Mouse (Mus musculus) neural tube, embryonic 10.5 days (tissue): ENCODE data around the gene Sema5b.
"Not testable (repeated sequence)": the region's sequence is repeated elsewhere in the genome, so short reads cannot be mapped to it uniquely, and the experiment has no call there.

Experiments
- DNase-seq: peaks from one replicate; pipeline ENCODE4 v3.0.0-alpha.2; 2017; ENCODE audit warnings: low spot score; ENCODE audit errors: extremely low spot score

Gene Sema5b

DNA sequence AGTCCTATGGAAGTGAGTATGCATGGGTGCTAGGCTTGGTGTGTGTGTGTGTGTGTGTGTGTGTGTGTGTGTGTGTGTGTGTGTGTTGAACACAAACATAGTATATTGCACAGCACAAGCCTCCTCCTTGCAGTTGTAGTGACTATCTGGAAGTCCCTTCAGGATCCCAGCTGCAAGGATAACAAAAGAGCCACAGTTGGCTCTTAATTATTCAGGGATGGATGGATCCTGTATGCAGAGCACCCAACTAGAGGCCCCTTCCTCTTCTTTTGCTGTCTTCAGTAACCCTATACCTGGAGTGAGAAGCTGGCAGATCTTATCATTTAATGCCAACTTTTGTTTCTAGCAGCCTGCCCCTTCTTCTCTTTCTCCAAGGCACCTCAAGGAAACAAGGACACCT is 7.0 kb downstream of the Sema5b start:
- no peak for DNase-seq

DNA sequence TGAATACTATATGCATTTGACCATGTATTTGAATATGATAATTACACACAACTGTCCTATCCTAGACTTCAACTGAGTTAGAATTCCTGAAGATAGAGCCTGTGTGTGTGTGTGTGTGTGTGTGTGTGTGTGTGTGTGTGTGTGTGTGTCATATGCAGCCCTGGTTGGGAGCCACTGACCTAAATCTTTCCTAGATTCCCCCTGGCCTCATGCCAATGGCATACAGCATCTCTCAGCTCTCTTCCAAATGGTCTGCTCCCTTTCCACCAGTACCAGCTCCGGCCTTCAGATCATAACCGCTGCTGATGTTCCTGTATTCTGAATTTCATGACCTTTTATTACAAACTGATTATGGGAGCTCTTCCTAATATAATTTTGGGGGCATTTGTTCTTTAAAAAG is 8.4 kb downstream of the Sema5b start:
- DNase-seq: no peak

DNA sequence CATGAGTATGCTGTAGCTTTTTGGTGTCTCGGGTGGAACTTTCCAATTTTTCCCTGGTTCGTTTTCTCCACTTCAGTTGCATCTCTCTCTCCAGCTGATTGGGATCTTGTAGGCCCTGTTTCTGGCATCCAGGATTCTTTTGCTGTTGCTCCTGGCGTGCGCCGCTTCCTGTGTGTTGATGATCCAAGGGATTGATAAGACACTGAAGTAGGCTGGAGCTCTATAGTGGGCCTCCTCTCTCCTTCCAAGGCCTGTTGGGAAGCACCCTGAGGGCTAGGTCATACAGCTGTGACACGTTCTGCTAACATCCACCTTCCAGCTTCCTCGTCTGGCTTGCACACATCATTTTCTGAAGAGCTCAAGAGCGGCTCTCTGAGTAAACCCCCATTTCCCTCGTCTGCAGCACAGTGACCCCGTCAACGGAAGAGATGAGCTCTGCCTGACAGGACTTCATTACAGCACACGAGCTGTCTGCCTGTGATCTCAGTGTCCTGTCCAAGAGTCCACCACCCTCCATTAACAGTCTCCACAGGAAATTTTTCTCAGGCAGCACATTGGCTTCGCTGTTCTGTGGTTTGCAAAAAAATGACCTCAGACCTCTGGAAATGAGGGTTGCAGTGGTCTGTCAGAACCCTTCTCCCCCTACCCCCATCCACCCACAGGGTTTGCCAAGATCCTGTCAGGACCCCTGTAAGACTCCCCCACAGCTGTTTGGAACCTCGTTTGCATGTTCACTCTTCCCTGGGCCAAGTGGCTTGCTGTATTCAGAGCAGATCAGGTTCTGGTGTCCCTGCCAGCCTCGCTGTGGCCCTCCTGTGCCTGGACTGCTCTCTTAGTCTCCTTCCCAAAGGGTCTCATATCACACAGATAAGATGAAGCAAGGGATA is 14.9 kb downstream of the Sema5b start:
- DNase-seq: no peak

DNA sequence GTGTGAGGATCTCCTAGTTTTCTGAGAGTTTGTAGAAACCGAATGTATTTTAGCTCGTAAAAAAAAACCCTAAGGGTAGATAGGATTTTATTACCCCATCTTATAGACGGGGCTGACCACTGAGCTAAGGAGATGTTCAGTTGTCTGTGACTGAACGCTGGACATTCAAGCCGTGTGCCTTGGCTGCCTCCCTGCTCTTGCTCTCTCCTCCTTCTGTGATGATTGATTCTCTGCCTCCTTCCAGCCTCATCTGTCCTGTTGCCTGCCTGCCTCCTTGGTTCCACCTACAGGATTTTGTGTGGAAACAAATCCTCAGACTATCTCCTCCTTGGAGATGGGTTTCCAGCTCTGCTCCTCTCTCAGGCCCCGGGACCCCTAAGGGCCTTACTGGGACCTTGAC is 16.1 kb downstream of the Sema5b start:
- no peak for DNase-seq

DNA sequence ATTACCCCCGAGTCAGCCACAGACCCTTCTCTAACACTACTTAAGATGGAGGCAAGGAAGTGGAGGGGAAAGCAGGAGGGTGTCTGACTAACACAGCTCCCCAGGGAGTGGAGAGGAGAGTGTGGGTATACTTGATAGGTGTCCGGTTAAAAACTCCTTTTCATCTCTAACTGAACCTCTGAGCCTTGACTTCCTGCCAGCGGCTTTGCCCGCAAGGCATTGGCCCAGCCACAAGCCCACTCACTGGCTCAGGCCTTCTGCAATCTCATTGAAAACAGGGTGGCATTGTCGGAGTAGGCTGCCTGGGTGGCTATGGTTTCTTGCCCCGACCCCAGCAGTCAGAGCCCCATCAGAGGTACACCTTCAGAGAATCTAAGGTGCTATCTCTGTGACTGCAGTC is 20.6 kb downstream of the Sema5b start:
- DNase-seq: no peak

DNA sequence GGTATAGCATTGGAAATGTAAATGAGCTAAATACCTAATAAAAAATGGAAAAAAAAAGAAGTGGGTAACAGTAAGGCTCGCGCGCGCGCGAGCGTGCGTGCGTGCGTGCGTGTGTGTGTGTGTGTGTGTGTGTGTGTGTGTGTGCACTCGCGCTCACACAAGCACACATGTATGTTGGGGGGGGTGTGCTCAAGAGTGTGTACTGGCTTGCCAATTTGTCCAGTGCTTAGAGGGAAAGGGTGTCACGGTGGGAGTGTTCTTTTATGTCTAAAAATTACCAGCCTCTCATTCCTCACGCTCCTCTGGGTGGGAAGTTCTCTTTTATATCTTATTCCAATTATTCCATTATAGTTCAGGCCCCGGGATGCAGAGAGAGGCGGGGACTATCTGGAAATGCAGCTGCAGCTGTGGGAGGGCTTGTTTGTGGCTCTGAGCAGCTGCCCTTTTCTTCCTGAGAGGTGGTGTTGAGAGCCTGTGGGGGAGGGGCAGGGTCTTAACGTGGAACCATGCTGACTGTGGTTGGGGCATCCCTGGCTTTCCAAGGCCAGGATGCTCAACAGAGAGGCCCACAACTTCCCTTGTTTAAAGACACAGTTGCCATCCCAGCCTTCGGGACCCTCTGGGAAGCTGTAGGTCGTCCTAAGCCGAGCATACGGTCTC is 23.4 kb downstream of the Sema5b start:
- DNase-seq: peak; percentile 49

DNA sequence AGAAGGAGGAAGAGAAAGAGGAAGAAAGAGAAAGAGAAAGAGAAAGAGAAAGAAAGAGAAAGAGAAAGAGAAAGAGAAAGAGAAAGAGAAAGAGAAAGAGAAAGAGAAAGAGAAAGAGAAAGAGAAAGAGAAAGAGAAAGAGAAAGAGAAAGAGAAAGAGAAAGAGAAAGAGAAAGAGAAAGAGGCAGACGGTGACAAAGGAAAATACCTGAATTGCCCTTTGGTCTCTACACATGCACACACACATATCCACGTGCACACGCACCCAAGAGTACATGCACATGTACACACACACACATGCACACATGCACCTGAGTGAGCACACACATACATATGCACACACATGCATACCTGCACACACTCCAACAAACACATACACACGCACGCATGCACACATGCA is 24.7 kb downstream of the Sema5b start:
- not testable (repeated sequence) for DNase-seq

DNA sequence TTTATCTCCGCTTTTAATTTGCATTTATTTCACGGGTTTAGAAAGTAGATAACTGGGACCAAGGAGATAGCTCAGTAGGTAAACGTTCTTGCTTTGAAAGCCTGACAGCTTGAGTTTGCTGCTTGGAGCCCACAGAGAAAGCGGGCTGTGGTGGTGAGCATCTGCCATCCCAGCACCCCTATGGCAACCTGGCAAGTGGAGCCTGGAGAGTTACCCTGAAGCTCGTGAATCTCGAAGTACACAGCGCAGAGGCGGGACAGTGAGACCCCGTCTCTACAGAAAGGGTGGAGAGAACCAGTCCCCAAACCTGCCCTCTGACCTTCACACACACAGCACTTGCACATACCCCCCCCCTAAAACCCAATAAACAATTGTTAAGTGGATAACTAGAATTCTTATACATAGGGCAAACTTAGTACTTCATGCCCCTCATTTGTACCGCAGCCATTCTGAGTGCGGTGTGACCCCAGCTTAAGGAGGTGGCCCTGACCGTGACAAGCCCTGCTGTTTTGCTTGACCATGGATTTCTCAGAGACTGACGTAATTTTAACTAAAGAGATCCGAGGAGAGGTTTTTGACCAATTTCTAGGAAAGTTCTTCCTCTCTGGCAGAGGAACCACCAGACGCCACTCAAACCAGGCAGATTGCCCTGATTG is 27.4 kb downstream of the Sema5b start:
- no peak for DNase-seq

DNA sequence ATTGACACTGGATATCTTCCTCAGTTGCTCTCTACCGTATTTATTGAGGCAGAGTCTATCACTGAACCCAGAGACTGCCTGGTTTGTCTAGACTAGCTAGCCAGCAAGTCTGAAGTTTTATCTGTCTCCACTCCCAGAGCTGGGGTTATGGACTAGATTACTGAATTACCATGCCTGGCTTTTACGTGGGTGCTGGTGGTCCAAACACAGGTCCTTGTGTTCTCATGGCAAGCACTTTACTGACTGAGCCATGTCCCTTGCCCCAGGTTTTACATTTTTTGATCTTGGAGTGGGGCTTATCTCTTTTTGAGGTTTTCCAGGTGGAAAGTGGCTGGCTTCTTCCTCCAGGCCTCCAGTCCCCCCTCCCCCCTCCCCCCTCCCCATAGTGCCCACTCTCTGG is 28.4 kb downstream of the Sema5b start:
- DNase-seq: no peak

DNA sequence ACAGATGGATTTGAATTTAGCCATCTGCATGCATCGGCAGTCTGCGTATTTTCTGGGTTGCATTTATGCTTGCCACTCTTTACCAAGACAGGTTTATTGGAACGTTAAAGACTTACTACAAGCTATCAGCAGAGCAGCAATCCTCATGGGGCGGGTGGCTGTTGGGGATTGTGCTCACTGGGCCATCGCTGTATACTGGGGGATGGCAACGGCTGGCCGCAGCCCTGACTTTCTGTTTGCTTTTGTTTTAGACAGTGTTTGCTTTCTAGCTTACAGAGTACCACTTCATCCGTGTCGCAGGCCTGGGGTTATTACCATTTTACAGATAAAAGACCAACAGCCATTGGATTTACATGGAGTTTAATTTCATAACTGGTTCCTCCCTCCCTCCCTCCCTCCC is 28.8 kb downstream of the Sema5b start:
- DNase-seq: no peak

DNA sequence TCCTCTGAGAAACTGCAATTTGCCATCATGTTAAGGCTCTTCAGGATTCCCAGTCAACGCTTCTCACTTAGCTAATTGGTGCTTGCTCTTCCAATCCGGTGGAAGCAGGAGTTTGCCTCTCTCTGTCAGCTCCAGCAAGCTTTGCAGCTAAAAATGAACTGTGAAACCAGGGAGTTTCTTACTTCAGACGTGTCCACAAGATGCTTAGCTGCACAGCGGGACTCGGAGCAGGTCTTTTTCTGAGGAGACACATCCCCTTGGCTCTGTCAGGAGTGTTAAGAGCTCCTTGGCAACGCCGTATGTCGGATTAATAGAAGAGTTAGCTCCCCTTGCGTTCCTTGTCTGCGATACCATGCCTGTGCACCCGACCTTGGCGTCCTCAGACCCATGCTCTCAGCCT is 29.7 kb downstream of the Sema5b start:
- no peak for DNase-seq

DNA sequence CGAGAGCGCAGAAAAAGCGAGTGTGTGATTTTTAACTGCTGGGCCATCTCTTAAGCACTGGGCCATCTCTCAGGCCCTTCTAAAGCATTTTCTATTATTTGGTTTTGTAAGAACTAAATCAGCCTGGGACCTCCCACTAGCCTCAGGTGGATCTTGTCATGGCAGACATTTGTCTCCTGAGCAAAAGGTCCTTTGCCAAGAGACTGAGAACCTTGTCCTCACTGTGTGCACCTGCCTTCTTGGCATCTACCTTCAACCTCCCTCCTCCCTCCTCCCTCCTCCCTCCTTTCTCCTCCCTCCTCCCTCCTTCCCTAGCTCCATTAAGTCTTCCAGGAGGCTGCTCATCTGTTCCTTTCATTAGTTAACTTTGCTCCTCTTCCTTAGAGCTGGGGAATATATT is 32.6 kb downstream of the Sema5b start:
- no peak for DNase-seq

DNA sequence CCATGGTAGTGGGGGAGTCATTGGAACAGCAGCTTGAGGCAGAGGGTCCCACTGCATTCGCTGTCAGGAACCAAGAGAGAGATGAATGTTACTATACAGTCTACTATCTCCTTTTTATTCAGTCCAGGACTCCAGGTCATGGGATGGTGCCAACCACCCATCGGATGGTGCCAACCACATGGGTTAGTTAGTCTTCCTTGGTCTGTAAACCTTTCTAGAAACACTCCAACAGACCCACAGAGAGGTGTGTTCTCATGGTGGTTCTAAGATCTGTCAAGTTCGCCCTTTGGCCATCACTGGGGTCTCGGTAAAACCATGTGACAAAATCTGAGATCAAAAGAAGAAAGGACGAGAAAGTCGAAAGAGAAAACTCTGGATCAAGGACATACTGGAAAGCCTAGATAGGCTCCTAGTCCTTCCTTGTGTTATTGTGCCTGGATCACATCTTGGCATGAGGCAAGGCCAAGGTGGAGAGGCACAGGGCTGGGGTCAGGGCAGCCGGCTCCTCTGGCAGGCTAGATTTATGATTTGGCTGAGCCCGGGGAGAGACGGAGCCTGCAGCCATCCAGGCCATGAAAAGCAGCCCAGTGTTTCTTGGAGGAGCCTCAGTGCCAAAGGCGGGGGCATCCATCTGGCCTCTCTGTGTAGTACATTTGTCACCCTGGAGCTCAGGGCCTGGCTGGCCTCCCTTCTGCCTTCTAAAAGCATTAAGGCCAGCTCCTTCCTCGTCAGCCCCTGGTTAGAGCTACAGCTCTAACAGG is 36.4 kb downstream of the Sema5b start:
- no peak for DNase-seq

DNA sequence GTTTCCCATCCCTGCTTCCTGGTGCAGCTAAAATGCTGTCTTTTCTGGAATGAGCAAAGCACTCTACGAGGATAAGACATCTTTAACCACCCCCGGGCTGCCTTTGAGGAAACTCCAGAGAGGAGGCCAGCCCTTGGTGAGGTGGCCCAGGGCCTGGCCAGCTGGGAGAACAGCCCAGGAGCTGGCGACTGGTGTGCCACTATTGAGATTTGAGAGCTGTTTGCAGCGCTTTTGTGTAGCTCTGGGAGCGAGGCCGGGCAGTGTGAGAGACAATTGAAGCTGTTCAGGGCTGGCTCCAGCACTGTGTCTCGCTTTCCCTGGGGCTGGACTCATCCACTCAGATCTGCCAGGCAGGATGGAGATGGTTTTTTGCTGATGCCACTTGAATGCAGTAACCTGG is 40.4 kb downstream of the Sema5b start:
- DNase-seq: no peak

DNA sequence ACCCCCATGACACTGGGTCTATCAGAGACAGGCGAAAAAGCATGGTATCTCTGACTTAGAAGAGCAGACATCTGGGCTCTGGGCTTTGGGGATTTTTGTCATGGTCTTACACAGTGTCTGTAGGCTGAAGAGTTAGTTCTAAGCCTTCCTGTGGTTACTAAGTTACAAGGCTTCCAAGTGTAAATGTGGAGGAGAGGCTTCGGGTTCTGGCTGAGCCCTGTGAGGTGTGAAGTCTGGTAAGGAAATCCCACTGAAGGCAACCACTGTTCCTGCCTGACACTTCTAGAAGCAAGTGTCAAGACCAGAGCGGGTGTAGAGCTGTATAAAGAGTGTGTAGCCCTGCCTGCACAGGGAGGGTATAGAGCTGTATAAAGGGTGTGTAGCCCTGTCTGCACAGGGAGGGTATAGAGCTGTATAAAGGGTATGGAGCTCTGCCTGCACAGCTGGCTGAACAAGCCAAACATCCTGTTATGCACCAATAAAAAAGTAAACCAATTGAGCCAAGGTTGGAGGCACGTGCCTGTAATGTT is 42.7 kb downstream of the Sema5b start:
- DNase-seq: no peak

DNA sequence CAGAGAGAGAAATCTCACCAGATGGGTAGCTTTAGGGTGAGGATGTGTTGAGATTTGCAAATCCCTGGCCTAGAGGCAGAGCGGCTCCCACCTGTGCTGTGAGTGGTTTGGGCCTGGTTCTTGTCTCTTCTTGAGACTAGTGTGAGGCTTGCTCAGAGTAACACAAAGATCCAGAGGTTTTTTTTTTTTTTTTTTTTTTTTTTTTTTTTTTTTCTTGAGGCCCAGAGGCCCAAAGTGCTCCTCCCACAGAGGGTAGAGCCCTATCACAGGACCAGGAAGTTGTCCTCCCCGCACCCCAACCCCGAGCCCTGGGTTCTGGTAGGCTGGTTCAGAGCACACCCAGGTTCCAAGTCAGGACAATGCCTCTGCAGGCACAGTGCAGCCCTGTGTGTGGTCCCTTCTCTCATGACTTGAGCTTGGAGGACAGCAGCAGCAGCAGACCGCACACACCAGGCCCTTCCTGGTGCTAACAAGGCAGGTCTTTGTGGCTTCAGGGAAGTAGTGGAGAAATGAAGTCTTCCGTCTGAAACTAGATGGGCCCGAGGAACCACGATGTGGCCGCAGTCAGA is 44.3 kb downstream of the Sema5b start:
- DNase-seq: no peak

DNA sequence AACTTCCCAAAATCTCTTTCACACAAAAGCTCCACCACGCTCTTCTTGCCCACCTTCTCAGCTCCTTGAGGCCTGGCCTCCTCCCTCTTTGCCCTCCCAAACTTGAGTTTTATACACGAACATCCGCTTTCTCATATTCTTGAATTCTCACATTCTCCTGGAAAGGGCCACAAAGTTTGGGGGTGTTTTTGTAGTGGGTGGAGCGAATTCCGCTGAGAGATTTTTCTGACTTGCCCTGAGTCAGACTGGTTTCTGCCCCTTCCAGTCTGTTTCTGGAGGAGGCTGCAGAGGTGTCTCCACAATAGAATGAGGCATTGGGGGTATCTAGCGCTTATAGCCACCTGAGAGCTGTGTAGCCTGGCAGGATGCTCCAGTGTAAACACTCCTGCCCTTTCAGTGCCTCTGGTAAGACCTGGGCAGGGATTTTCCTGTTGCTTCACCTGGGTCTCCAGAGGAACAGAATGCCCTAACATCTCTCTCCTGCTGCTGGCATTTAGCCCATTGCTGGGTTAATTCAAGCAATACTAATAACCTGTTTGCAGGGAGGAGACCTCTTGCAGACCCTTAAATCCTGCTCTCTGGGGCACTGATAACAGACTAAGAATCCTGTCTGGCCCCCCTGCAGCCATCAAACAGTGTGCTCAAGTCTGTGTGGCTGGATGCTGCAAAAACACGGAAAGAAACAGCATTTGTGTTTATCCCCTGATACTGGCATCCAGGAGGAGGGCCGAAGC is 46.3 kb downstream of the Sema5b start:
- DNase-seq: no peak

DNA sequence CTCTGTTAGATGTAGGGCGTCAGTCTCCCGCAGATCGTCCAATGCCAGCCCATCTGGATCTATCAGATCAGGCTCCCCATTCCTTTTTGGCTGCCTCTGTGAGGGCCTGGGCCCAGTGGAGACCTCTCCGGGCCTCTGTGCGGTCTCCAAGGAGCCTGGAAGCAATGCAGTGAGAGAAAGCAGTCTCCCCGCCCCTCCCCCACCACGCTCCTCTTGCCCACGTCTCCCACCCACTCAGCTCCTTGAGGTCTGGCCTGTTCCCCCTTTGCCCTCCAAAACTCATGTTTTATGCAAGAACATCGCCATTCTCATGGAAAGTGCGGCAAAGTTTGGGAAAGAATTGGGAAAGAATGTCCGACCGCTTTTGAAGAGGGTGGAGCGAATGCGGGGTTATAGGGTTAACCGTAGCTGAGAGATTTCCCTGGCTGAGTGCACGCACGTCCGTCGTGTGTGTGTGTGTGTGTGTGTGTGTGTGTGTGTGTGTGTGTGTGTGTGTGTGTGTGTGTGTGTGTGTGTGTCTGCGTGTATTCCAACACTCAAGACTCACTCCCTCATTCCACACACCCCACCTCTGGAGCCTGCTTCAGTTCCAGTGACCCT is 47.0 kb downstream of the Sema5b start:
- peak; percentile 81 for DNase-seq

DNA sequence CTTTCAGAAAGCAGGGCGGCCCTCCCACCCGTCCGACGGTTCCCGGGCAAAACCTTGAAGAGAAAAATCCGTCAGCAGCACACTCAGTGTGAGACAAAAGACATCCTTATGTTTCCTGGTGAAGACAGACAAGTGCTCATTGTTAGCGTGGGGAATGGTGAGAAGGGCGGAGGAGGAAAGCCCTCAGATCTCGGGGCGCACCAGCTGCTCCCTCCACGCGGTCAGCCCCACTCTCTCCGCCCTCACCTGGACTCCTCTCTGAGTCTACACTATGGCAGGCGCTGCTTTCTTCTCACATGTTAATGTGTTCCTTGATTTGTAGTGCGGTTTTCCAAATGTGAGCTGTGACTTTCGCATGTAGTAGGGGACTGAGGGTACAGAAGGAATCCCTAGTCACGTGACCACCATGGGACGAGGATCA is 47.8 kb downstream of the Sema5b start:
- peak; percentile 53 for DNase-seq

DNA sequence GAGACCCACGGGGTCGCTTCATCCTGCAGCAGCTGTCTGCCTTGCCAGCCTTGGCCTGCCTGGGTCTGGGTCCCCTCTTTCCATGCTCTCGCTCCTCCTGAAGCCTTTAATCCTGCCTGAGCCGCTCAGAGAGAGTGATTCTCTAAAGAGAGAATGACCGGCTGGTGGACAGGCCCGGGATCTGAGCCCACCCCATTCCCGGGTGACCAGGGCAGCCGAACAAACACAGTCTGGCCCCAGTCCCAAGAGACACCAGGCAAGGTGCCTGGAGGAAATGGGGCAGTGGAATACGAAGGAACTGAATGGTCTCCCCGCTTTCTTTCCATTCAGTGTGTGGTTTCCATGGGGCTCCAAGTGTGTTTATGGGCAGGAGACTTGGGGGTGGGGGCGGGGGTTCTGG is 50.8 kb downstream of the Sema5b start:
- DNase-seq: no peak
